Mouse (Mus musculus): ENCODE measurements at regions not wholly inside any gene's neighbourhood (a gene's known extent, or its start where the extent isn't known, plus 50 kb on each side); places are given as distances from the start of the nearest gene placed in this dataset.
A peak's percentile ranks its signal among the peaks of the same experiment; 100 is the strongest.

- Histone ChIP-seq H3K27me3 (ENCODE audit: control insufficient read depth, insufficient read depth, low read length) (no peaks in the 10 kb centered on the region), H3K4me3 (ENCODE audit: low read depth, low read length) (no peak overlapping the region), H3K4me1 (ENCODE audit: control insufficient read depth, insufficient read depth, low read length) (no peaks in the 10 kb centered on the region), H3K9ac (ENCODE audit: low read length) (no peak overlapping the region), H3K36me3 (ENCODE audit: control insufficient read depth, insufficient read depth, low read length) (no peaks in the 10 kb centered on the region), H3K4me2 (no peak overlapping the region), H3K9me3 (ENCODE audit: control insufficient read depth, low read length) (no peaks in the 10 kb centered on the region), H3K27ac (ENCODE audit: low read depth, low read length) (no peak overlapping the region)
- no peak for ATAC-seq (ENCODE audit: low FRiP score)
- no peak for DNase-seq (ENCODE audit: low spot score, missing footprints)
- 75% methylated on average over 4 of the region's 4 CpGs for WGBS
Observed at GRCm38 (mm10) chr2:137301474-137302267, 185.2 kb upstream of the Jag1 start.

GRCm38 (mm10) chr2:137289231-137289630 lies 172.8 kb upstream of the Jag1 start:
- ATAC-seq (ENCODE audit: low FRiP score) = no peak
- Histone ChIP-seq H3K9ac (ENCODE audit: low read length) (no peak overlapping the region), H3K27me3 (ENCODE audit: control insufficient read depth, insufficient read depth, low read length) (no peaks in the 10 kb centered on the region), H3K36me3 (ENCODE audit: control insufficient read depth, insufficient read depth, low read length) (no peaks in the 10 kb centered on the region), H3K9me3 (ENCODE audit: control insufficient read depth, low read length) (no peaks in the 10 kb centered on the region), H3K4me3 (ENCODE audit: low read depth, low read length) (no peak overlapping the region), H3K27ac (ENCODE audit: low read depth, low read length) (no peak overlapping the region), H3K4me1 (ENCODE audit: control insufficient read depth, insufficient read depth, low read length) (no peaks in the 10 kb centered on the region), H3K4me2 (no peak overlapping the region)
- peak; percentile 69 for DNase-seq (ENCODE audit: low spot score, missing footprints)
- WGBS = 90% methylated on average over 3 of the region's 3 CpGs

GRCm38 (mm10) chr2:137271575-137272180 lies 155.2 kb upstream of the Jag1 start:
- Histone ChIP-seq H3K9me3 (ENCODE audit: control insufficient read depth, low read length) (no peaks in the 10 kb centered on the region), H3K27ac (ENCODE audit: low read depth, low read length) (no peak overlapping the region), H3K4me1 (ENCODE audit: control insufficient read depth, insufficient read depth, low read length) (no peaks in the 10 kb centered on the region), H3K27me3 (ENCODE audit: control insufficient read depth, insufficient read depth, low read length) (no peaks in the 10 kb centered on the region), H3K36me3 (ENCODE audit: control insufficient read depth, insufficient read depth, low read length) (no peaks in the 10 kb centered on the region), H3K4me3 (ENCODE audit: low read depth, low read length) (no peak overlapping the region), H3K4me2 (no peak overlapping the region), H3K9ac (ENCODE audit: low read length) (no peak overlapping the region)
- DNase-seq (ENCODE audit: low spot score, missing footprints) (peak; percentile 49), ATAC-seq (ENCODE audit: low FRiP score) (no peak)
- 82% methylated on average over 5 of the region's 5 CpGs for WGBS

GRCm38 (mm10) chr2:137262911-137263310 lies 146.5 kb upstream of the Jag1 start:
- no peak for DNase-seq (ENCODE audit: low spot score, missing footprints)
- no peak overlapping the region for H3K9ac ChIP-seq (ENCODE audit: low read length)
- H3K4me3 ChIP-seq (ENCODE audit: low read depth, low read length) = no peak overlapping the region

GRCm38 (mm10) chr2:137257847-137258515 lies 141.5 kb upstream of the Jag1 start:
- no peak overlapping the region for H3K27ac ChIP-seq (ENCODE audit: low read depth, low read length)
- no peak overlapping the region for H3K4me3 ChIP-seq (ENCODE audit: low read depth, low read length)
- no peak overlapping the region for H3K4me2 ChIP-seq
- no peak overlapping the region for H3K9ac ChIP-seq (ENCODE audit: low read length)
- H3K27me3 ChIP-seq (ENCODE audit: control insufficient read depth, insufficient read depth, low read length) = no peaks in the 10 kb centered on the region; the same call in 1 of the 2 replicates
- no peaks in the 10 kb centered on the region for H3K36me3 ChIP-seq (ENCODE audit: control insufficient read depth, insufficient read depth, low read length)
- ATAC-seq (ENCODE audit: low FRiP score) (peak; percentile 86), DNase-seq (ENCODE audit: low spot score, missing footprints) (peak; percentile 84)
- 64% methylated on average over 8 of the region's 8 CpGs for WGBS
- no peaks in the 10 kb centered on the region for H3K9me3 ChIP-seq (ENCODE audit: control insufficient read depth, low read length)
- no peaks in the 10 kb centered on the region for H3K4me1 ChIP-seq (ENCODE audit: control insufficient read depth, insufficient read depth, low read length)

More at GRCm38 (mm10) chr2:137262911-137263310, 146.5 kb upstream of the Jag1 start:
- ATAC-seq (ENCODE audit: low FRiP score) = no peak
- WGBS = 88% methylated on average over 2 of the region's 2 CpGs
- Histone ChIP-seq H3K27me3 (ENCODE audit: control insufficient read depth, insufficient read depth, low read length) (no peaks in the 10 kb centered on the region; the same call in 1 of the 2 replicates), H3K27ac (ENCODE audit: low read depth, low read length) (no peak overlapping the region), H3K36me3 (ENCODE audit: control insufficient read depth, insufficient read depth, low read length) (no peaks in the 10 kb centered on the region), H3K4me1 (ENCODE audit: control insufficient read depth, insufficient read depth, low read length) (no peaks in the 10 kb centered on the region), H3K4me2 (no peak overlapping the region), H3K9me3 (ENCODE audit: control insufficient read depth, low read length) (no peaks in the 10 kb centered on the region)

- no peak for ATAC-seq (ENCODE audit: low FRiP score)
- no peaks in the 10 kb centered on the region for H3K27me3 ChIP-seq (ENCODE audit: control insufficient read depth, insufficient read depth, low read length)
- H3K4me3 ChIP-seq (ENCODE audit: low read depth, low read length) = no peak overlapping the region
- DNase-seq (ENCODE audit: low spot score, missing footprints) = no peak
- H3K9me3 ChIP-seq (ENCODE audit: control insufficient read depth, low read length) = no peaks in the 10 kb centered on the region
- no peak overlapping the region for H3K27ac ChIP-seq (ENCODE audit: low read depth, low read length)
- no peak overlapping the region for H3K4me2 ChIP-seq
- 75% methylated on average over 7 of the region's 7 CpGs for WGBS
- no peaks in the 10 kb centered on the region for H3K4me1 ChIP-seq (ENCODE audit: control insufficient read depth, insufficient read depth, low read length)
- H3K9ac ChIP-seq (ENCODE audit: low read length) = no peak overlapping the region
- no peaks in the 10 kb centered on the region for H3K36me3 ChIP-seq (ENCODE audit: control insufficient read depth, insufficient read depth, low read length)
Observed at GRCm38 (mm10) chr2:137247931-137248330, 131.5 kb upstream of the Jag1 start.

- no peak overlapping the region for H3K27ac ChIP-seq (ENCODE audit: low read depth, low read length)
- no peaks in the 10 kb centered on the region for H3K4me1 ChIP-seq (ENCODE audit: control insufficient read depth, insufficient read depth, low read length)
- DNase-seq (ENCODE audit: low spot score, missing footprints) (no peak), ATAC-seq (ENCODE audit: low FRiP score) (0 out of 2 replicates have a peak, but pooled peaks have one; percentile 23)
- WGBS = 71% methylated on average over 6 of the region's 6 CpGs
- no peak overlapping the region for H3K9ac ChIP-seq (ENCODE audit: low read length)
- no peak overlapping the region for H3K4me3 ChIP-seq (ENCODE audit: low read depth, low read length)
- no peaks in the 10 kb centered on the region for H3K9me3 ChIP-seq (ENCODE audit: control insufficient read depth, low read length)
- no peaks in the 10 kb centered on the region for H3K36me3 ChIP-seq (ENCODE audit: control insufficient read depth, insufficient read depth, low read length)
- no peaks in the 10 kb centered on the region for H3K27me3 ChIP-seq (ENCODE audit: control insufficient read depth, insufficient read depth, low read length)
- H3K4me2 ChIP-seq = no peak overlapping the region
Observed at GRCm38 (mm10) chr2:137244370-137244769, 127.9 kb upstream of the Jag1 start.

- H3K27me3 ChIP-seq (ENCODE audit: control insufficient read depth, insufficient read depth, low read length) = no peaks in the 10 kb centered on the region
- peak; percentile 54; the same call in 1 of the 2 replicates for ATAC-seq (ENCODE audit: low FRiP score)
- WGBS = 4% methylated on average over 5 of the region's 5 CpGs
- H3K4me2 ChIP-seq = no peak overlapping the region
- no peak overlapping the region for H3K4me3 ChIP-seq (ENCODE audit: low read depth, low read length)
- H3K27ac ChIP-seq (ENCODE audit: low read depth, low read length) = no peak overlapping the region
- no peak for DNase-seq (ENCODE audit: low spot score, missing footprints)
- no peaks in the 10 kb centered on the region for H3K9me3 ChIP-seq (ENCODE audit: control insufficient read depth, low read length)
- no peak overlapping the region for H3K9ac ChIP-seq (ENCODE audit: low read length)
- H3K36me3 ChIP-seq (ENCODE audit: control insufficient read depth, insufficient read depth, low read length) = no peaks in the 10 kb centered on the region
- H3K4me1 ChIP-seq (ENCODE audit: control insufficient read depth, insufficient read depth, low read length) = no peaks in the 10 kb centered on the region
Observed at GRCm38 (mm10) chr2:137243914-137244313, 127.5 kb upstream of the Jag1 start.

- Histone ChIP-seq H3K9me3 (ENCODE audit: control insufficient read depth, low read length) (no peaks in the 10 kb centered on the region), H3K4me3 (ENCODE audit: low read depth, low read length) (no peak overlapping the region), H3K27me3 (ENCODE audit: control insufficient read depth, insufficient read depth, low read length) (no peaks in the 10 kb centered on the region), H3K9ac (ENCODE audit: low read length) (no peak overlapping the region), H3K4me2 (no peak overlapping the region), H3K36me3 (ENCODE audit: control insufficient read depth, insufficient read depth, low read length) (no peaks in the 10 kb centered on the region), H3K27ac (ENCODE audit: low read depth, low read length) (no peak overlapping the region), H3K4me1 (ENCODE audit: control insufficient read depth, insufficient read depth, low read length) (no peaks in the 10 kb centered on the region)
- ATAC-seq (ENCODE audit: low FRiP score) (no peak), DNase-seq (ENCODE audit: low spot score, missing footprints) (no peak)
- 66% methylated on average over 3 of the region's 3 CpGs for WGBS
Observed at GRCm38 (mm10) chr2:137236961-137237360, 120.5 kb upstream of the Jag1 start.
